8 mouse cellular contexts compared by ENCODE assay signal in genomic region chr11:22004331-22004841, GRCm38 (mm10). TPM values are rescaled to one million over a fixed set of nuclear protein-coding genes. Genes with fewer than 3 reads are reported as not detected.
DNase-seq lines count a peak whose midpoint lies in the region; ATAC-seq and TF ChIP-seq lines count a peak whose summit lies in the region.

No protein-coding gene starts in this region.

- H3K27me3 ChIP-seq in kidney, embryonic 14.5 days (ENCODE audit: control insufficient read depth, insufficient read depth, low read length), result peaks cover 83% of the 10 kb centered on the region
- peaks cover 86% of the 10 kb centered on the region for H3K27me3 ChIP-seq in E14TG2a.4 (ENCODE audit: insufficient read depth, low read length)
- peaks cover 93% of the 10 kb centered on the region for H3K27me3 ChIP-seq in hindbrain, embryonic 13.5 days
- peaks cover 96% of the 10 kb centered on the region for H3K27me3 ChIP-seq in neural tube, embryonic 13.5 days

- under 1% methylated on average over 18 of the region's 18 CpGs for WGBS in kidney, embryonic 14.5 days
- 2% methylated on average over 18 of the region's 18 CpGs for WGBS in hindbrain, embryonic 13.5 days
- 2% methylated on average over 18 of the region's 18 CpGs for WGBS in neural tube, embryonic 13.5 days

- H3K4me2 ChIP-seq in kidney, embryonic 14.5 days (replicated peaks; ENCODE audit: low read depth, low read length), result no peak overlapping the region; the same call in 1 of the 2 replicates
- 0 out of 2 replicates have a peak overlapping the region, but pooled peaks have one; percentile 4 for H3K4me2 ChIP-seq in hindbrain, embryonic 13.5 days
- no peak overlapping the region for H3K4me2 ChIP-seq in neural tube, embryonic 13.5 days

- no peaks in the 10 kb centered on the region for H3K9me3 ChIP-seq in kidney, embryonic 14.5 days (ENCODE audit: control insufficient read depth, low read length)
- H3K9me3 ChIP-seq in E14TG2a.4 (ENCODE audit: low read length), result 0 out of 2 replicates have a peak, but pooled peaks cover 6% of the 10 kb centered on the region
- H3K9me3 ChIP-seq in hindbrain, embryonic 13.5 days, result no peaks in the 10 kb centered on the region
- no peaks in the 10 kb centered on the region for H3K9me3 ChIP-seq in neural tube, embryonic 13.5 days

- TF ChIP-seq CTCF in E14TG2a.4 (conservative IDR thresholded peaks at IDR 0.05; ENCODE audit: low read length), result no peak

- peaks cover 14% of the 10 kb centered on the region; the same call in 1 of the 2 replicates for H3K4me1 ChIP-seq in kidney, embryonic 14.5 days (ENCODE audit: control insufficient read depth, insufficient read depth, low read length)
- H3K4me1 ChIP-seq in E14TG2a.4 (replicated peaks; ENCODE audit: low read depth, low read length), result peaks cover 64% of the 10 kb centered on the region
- H3K4me1 ChIP-seq in hindbrain, embryonic 13.5 days (replicated peaks), result peaks cover 39% of the 10 kb centered on the region
- H3K4me1 ChIP-seq in neural tube, embryonic 13.5 days (replicated peaks), result peaks cover 46% of the 10 kb centered on the region

- H3K4me3 ChIP-seq in kidney, embryonic 14.5 days (ENCODE audit: low read length), result no peak overlapping the region
- H3K4me3 ChIP-seq in E14TG2a.4 (replicated peaks; ENCODE audit: low read length), result peak overlapping the region; percentile 26; the same call in 1 of the 2 replicates
- H3K4me3 ChIP-seq in hindbrain, embryonic 13.5 days, result no peak overlapping the region
- H3K4me3 ChIP-seq in neural tube, embryonic 13.5 days, result no peak overlapping the region

- H3K9ac ChIP-seq in kidney, embryonic 14.5 days (ENCODE audit: low read depth, low read length), result no peak overlapping the region
- no peak overlapping the region for H3K9ac ChIP-seq in hindbrain, embryonic 13.5 days
- H3K9ac ChIP-seq in neural tube, embryonic 13.5 days, result no peak overlapping the region

- DNase-seq in kidney, adult 18-20 months, result no peak
- DNase-seq in embryo, embryonic 9.5 days (ENCODE audit: extremely low spot score), result peak; percentile 68
- no peak for DNase-seq in thymus, postnatal 10 days (ENCODE audit: low spot score in 2 of 2)
- DNase-seq in layer of hippocampus, adult 9-10 months (ENCODE audit: low spot score), result no peak

- H3K36me3 ChIP-seq in kidney, embryonic 14.5 days (ENCODE audit: control insufficient read depth, insufficient read depth, low read length), result no peaks in the 10 kb centered on the region
- no peaks in the 10 kb centered on the region for H3K36me3 ChIP-seq in E14TG2a.4 (ENCODE audit: insufficient read depth, low read length)
- H3K36me3 ChIP-seq in hindbrain, embryonic 13.5 days, result no peaks in the 10 kb centered on the region
- H3K36me3 ChIP-seq in neural tube, embryonic 13.5 days, result no peaks in the 10 kb centered on the region

- no peak overlapping the region for H3K27ac ChIP-seq in kidney, embryonic 14.5 days (ENCODE audit: low read depth, low read length)
- no peak overlapping the region for H3K27ac ChIP-seq in hindbrain, embryonic 13.5 days
- no peak overlapping the region for H3K27ac ChIP-seq in neural tube, embryonic 13.5 days (replicated peaks)

- ATAC-seq in kidney, embryonic 14.5 days (ENCODE audit: low FRiP score, low TSS enrichment), result peak; percentile 58; the same call in 1 of the 2 replicates
- ATAC-seq in hindbrain, embryonic 13.5 days (ENCODE audit: low FRiP score), result peak; percentile 12; the same call in 1 of the 2 replicates
- ATAC-seq in neural tube, embryonic 13.5 days (ENCODE audit: low read depth), result 0 out of 2 replicates have a peak, but pooled peaks have one; percentile 16

RNA-seq across cellular contexts. Expression of gene Otx1, which starts 1.7 kb away (rescaled TPM):
- polyA plus RNA-seq in kidney, embryonic 14.5 days (2014; fragmentation: Nextera tagmentation; extraction: Ambion mirVana), result not detected in 2 replicates
- 1.6 and 2.1 TPM in 2 replicates for polyA plus RNA-seq in hindbrain, embryonic 13.5 days (2015; fragmentation: Nextera tagmentation; extraction: Ambion mirVana)
- not detected in 2 replicates for polyA plus RNA-seq in neural tube, embryonic 13.5 days (2015; fragmentation: Nextera tagmentation; extraction: Ambion mirVana)
